Mouse (Mus musculus): ENCODE measurements at regions not wholly inside any gene's neighbourhood (a gene's known extent, or its start where the extent isn't known, plus 50 kb on each side); places are given as distances from the start of the nearest gene placed in this dataset.

DNA sequence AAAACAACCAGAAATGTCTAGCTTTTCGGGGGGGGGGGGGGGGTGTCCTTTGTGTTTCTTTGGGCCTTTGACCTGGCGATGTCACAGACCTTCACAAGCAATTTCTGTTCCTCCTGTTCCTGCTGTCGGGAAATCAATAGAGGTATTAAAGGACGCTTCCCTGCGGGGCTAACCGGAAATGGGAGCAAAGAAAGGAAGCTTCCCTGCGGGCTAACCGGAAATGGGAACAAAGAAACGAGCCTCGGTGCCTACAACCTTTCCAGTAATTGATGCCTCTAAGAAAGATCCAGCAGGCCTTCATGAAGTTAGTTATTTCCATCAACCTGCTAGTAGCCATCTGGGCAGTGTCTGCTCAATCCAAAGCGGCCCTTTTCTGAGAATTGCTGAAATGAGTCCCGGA, 78.2 kb upstream of the Phyhipl start:
- Histone ChIP-seq H3K27me3 (replicated peaks; ENCODE audit: control insufficient read depth, insufficient read depth, low read length) (no peaks in the 10 kb centered on the region), H3K4me3 (ENCODE audit: low read depth, low read length) (no peak overlapping the region), H3K4me1 (ENCODE audit: control insufficient read depth, insufficient read depth, low read length) (no peaks in the 10 kb centered on the region), H3K36me3 (ENCODE audit: control insufficient read depth, insufficient read depth, low read length) (no peaks in the 10 kb centered on the region), H3K27ac (ENCODE audit: low read depth, low read length) (no peak overlapping the region), H3K9me3 (replicated peaks; ENCODE audit: control insufficient read depth, low read length) (no peaks in the 10 kb centered on the region), H3K4me2 (ENCODE audit: low read length) (no peak overlapping the region), H3K9ac (ENCODE audit: low read length) (no peak overlapping the region)
- WGBS, result 72% methylated on average over 12 of the region's 12 CpGs
- ATAC-seq, result no peak
- DNase-seq (ENCODE audit: low spot score), result no peak

DNA sequence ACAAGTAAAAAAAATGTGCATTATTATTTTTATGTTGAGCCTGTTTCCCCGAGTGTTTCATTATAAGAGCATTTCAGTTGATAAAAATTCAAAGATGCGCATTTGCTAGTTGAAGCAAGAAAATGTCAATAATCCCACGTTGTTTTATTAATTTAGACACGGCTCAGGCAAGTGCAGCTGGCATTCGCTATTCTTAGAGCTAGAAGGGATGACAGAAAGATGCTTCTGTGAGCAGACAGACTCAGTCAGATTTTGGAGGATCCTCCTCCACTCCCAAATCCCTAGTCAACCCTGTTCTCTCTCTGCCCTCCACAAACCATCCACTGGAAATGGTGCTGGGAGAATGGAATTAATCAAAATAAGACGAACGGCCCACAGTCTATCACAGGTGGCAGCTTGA, 77.7 kb upstream of the Phyhipl start:
- no peak overlapping the region for H3K9ac ChIP-seq (ENCODE audit: low read length)
- no peaks in the 10 kb centered on the region for H3K4me1 ChIP-seq (ENCODE audit: control insufficient read depth, insufficient read depth, low read length)
- no peaks in the 10 kb centered on the region for H3K36me3 ChIP-seq (ENCODE audit: control insufficient read depth, insufficient read depth, low read length)
- DNase-seq (ENCODE audit: low spot score) (no peak), ATAC-seq (no peak)
- 79% methylated on average over 7 of the region's 7 CpGs for WGBS
- no peak overlapping the region for H3K4me3 ChIP-seq (ENCODE audit: low read depth, low read length)
- no peaks in the 10 kb centered on the region for H3K27me3 ChIP-seq (replicated peaks; ENCODE audit: control insufficient read depth, insufficient read depth, low read length)
- no peak overlapping the region for H3K4me2 ChIP-seq (ENCODE audit: low read length)
- no peaks in the 10 kb centered on the region for H3K9me3 ChIP-seq (replicated peaks; ENCODE audit: control insufficient read depth, low read length)
- H3K27ac ChIP-seq (ENCODE audit: low read depth, low read length), result no peak overlapping the region

GRCm38 (mm10) chr10:70725091-70725490, 69.3 kb upstream of the Phyhipl start:
- H3K27ac ChIP-seq (ENCODE audit: low read depth, low read length), result no peak overlapping the region
- H3K9me3 ChIP-seq (replicated peaks; ENCODE audit: control insufficient read depth, low read length), result no peaks in the 10 kb centered on the region
- ATAC-seq (no peak), DNase-seq (ENCODE audit: low spot score) (no peak)
- H3K9ac ChIP-seq (ENCODE audit: low read length), result no peak overlapping the region
- no peaks in the 10 kb centered on the region for H3K36me3 ChIP-seq (ENCODE audit: control insufficient read depth, insufficient read depth, low read length)
- no peak overlapping the region for H3K4me3 ChIP-seq (ENCODE audit: low read depth, low read length)
- H3K4me2 ChIP-seq (ENCODE audit: low read length), result no peak overlapping the region
- H3K27me3 ChIP-seq (replicated peaks; ENCODE audit: control insufficient read depth, insufficient read depth, low read length), result no peaks in the 10 kb centered on the region
- no peaks in the 10 kb centered on the region for H3K4me1 ChIP-seq (ENCODE audit: control insufficient read depth, insufficient read depth, low read length)
- 71% methylated on average over 3 of the region's 3 CpGs for WGBS

DNA sequence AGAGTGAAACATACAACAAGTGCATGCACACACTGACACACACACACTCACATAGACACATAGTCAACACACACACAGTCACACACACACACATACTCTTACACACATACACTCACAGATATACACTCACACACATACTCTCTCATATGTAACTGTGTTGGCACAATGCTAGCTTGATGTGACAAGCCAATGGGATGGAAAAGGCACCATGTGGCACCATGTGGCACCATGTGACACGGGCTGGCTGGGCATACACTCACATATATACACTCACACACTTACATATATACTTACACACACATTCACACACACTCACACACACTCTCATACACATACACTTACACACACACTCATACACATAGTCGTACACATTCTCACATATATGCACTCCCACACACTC, 67.0 kb upstream of the Phyhipl start:
- H3K27me3 ChIP-seq (replicated peaks; ENCODE audit: control insufficient read depth, insufficient read depth, low read length), result no peaks in the 10 kb centered on the region
- H3K4me3 ChIP-seq (ENCODE audit: low read depth, low read length), result no peak overlapping the region
- no peaks in the 10 kb centered on the region for H3K36me3 ChIP-seq (ENCODE audit: control insufficient read depth, insufficient read depth, low read length)
- no peaks in the 10 kb centered on the region for H3K4me1 ChIP-seq (ENCODE audit: control insufficient read depth, insufficient read depth, low read length)
- H3K27ac ChIP-seq (ENCODE audit: low read depth, low read length), result no peak overlapping the region
- no peak for ATAC-seq
- no peak overlapping the region for H3K4me2 ChIP-seq (ENCODE audit: low read length)
- H3K9me3 ChIP-seq (replicated peaks; ENCODE audit: control insufficient read depth, low read length), result no peaks in the 10 kb centered on the region
- WGBS, result 86% methylated on average over 2 of the region's 2 CpGs
- H3K9ac ChIP-seq (ENCODE audit: low read length), result no peak overlapping the region
- no peak for DNase-seq (ENCODE audit: low spot score)

DNA sequence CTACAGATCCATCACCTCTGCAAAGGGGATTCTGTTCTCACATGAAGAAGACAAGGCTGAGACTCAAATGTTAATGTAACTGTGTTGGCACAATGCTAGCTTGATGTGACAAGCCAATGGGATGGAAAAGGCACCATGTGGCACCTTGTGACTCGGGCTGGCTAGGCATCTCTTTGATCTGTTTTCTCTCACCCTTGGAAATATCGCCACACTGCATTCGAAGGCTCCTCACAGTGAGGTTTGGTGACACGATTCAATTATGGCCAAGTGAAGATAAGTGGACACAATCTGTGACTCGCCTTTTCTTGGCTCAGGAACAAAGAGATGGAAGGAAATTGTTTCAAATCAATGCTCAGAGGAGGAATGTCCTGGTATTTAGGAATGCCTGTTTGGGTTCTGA, 66.6 kb upstream of the Phyhipl start:
- 74% methylated on average over 5 of the region's 5 CpGs for WGBS

GRCm38 (mm10) chr10:70717464-70717863, 61.7 kb upstream of the Phyhipl start:
- ATAC-seq, result peak; percentile 52; the same call in 1 of the 2 replicates
- 31% methylated on average over 2 of the region's 8 CpGs for whole genome bisulfite sequencing

More for the DNA sequence above, 66.6 kb upstream of the Phyhipl start:
- ATAC-seq, result no peak
- H3K27me3 ChIP-seq (replicated peaks; ENCODE audit: control insufficient read depth, insufficient read depth, low read length), result no peaks in the 10 kb centered on the region
- no peaks in the 10 kb centered on the region for H3K9me3 ChIP-seq (replicated peaks; ENCODE audit: control insufficient read depth, low read length)
- H3K36me3 ChIP-seq (ENCODE audit: control insufficient read depth, insufficient read depth, low read length), result no peaks in the 10 kb centered on the region
- H3K4me2 ChIP-seq (ENCODE audit: low read length), result no peak overlapping the region
- no peak overlapping the region for H3K27ac ChIP-seq (ENCODE audit: low read depth, low read length)
- H3K9ac ChIP-seq (ENCODE audit: low read length), result no peak overlapping the region
- no peak for DNase-seq (ENCODE audit: low spot score)
- no peak overlapping the region for H3K4me3 ChIP-seq (ENCODE audit: low read depth, low read length)
- no peaks in the 10 kb centered on the region for H3K4me1 ChIP-seq (ENCODE audit: control insufficient read depth, insufficient read depth, low read length)

DNA sequence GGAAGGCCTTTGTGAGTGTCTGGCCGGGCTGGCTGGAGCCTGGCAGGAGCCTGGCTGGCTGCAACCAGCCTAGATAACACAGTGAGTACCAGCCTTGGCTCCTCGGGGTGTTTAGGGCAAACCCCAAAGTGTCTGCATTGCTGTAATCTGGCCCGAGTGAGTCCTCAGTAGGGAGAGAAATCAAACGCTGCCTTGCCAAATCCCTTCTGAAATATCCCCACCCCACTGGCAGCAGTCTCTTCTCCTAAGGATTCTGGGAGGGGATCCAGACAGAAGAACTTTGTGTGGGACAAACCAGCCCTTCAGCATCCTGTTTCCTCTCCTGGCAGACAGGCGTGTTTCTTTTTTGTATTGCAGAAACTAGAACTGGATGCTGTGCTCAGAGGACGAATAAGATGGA, 61.3 kb upstream of the Phyhipl start:
- Histone ChIP-seq H3K9me3 (replicated peaks; ENCODE audit: control insufficient read depth, low read length) (no peaks in the 10 kb centered on the region), H3K4me2 (ENCODE audit: low read length) (0 out of 2 replicates have a peak overlapping the region, but pooled peaks have one; percentile 9), H3K9ac (ENCODE audit: low read length) (peak overlapping the region; percentile 21; the same call in 1 of the 2 replicates), H3K36me3 (ENCODE audit: control insufficient read depth, insufficient read depth, low read length) (no peaks in the 10 kb centered on the region), H3K27ac (ENCODE audit: low read depth, low read length) (peak overlapping the region; percentile 77), H3K4me1 (ENCODE audit: control insufficient read depth, insufficient read depth, low read length) (no peaks in the 10 kb centered on the region), H3K27me3 (replicated peaks; ENCODE audit: control insufficient read depth, insufficient read depth, low read length) (no peaks in the 10 kb centered on the region), H3K4me3 (ENCODE audit: low read depth, low read length) (no peak overlapping the region)
- peak; percentile 70 for ATAC-seq
- WGBS, result 4% methylated on average over 6 of the region's 6 CpGs
- peak; percentile 86 for DNase-seq (ENCODE audit: low spot score)

More at GRCm38 (mm10) chr10:70717464-70717863, 61.7 kb upstream of the Phyhipl start:
- Histone ChIP-seq H3K9me3 (replicated peaks; ENCODE audit: control insufficient read depth, low read length) (no peaks in the 10 kb centered on the region), H3K4me3 (ENCODE audit: low read depth, low read length) (no peak overlapping the region), H3K27me3 (replicated peaks; ENCODE audit: control insufficient read depth, insufficient read depth, low read length) (no peaks in the 10 kb centered on the region), H3K4me2 (ENCODE audit: low read length) (0 out of 2 replicates have a peak overlapping the region, but pooled peaks have one; percentile 21), H3K36me3 (ENCODE audit: control insufficient read depth, insufficient read depth, low read length) (no peaks in the 10 kb centered on the region), H3K4me1 (ENCODE audit: control insufficient read depth, insufficient read depth, low read length) (no peaks in the 10 kb centered on the region), H3K9ac (ENCODE audit: low read length) (no peak overlapping the region), H3K27ac (ENCODE audit: low read depth, low read length) (peak overlapping the region; percentile 65)
- peak; percentile 39 for DNase-seq (ENCODE audit: low spot score)

DNA sequence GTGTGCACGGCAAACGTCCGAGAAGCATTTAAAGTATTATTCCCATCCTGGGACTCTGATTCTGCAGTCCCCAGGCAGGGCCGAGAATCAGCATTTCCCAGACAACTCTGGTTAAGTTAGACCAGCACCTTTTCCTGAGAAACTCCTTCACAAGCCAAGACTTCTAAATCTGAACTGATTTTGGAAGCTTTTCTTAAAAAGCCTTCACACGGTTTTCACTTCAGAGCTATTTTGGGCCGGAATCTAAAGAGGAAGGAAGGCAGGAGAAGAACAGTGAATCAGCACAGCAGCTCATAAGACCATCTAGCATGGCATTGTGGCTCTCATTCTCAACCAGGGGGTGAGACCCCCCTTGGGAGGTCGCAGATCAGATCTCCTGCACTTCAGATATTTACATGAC, 57.5 kb upstream of the Phyhipl start:
- H3K27ac ChIP-seq (ENCODE audit: low read depth, low read length), result no peak overlapping the region
- no peaks in the 10 kb centered on the region for H3K36me3 ChIP-seq (ENCODE audit: control insufficient read depth, insufficient read depth, low read length)
- WGBS, result 87% methylated on average over 7 of the region's 7 CpGs
- H3K4me2 ChIP-seq (ENCODE audit: low read length), result no peak overlapping the region
- no peak overlapping the region for H3K4me3 ChIP-seq (ENCODE audit: low read depth, low read length)
- DNase-seq (ENCODE audit: low spot score) (no peak), ATAC-seq (no peak)
- no peaks in the 10 kb centered on the region for H3K4me1 ChIP-seq (ENCODE audit: control insufficient read depth, insufficient read depth, low read length)
- no peaks in the 10 kb centered on the region for H3K9me3 ChIP-seq (replicated peaks; ENCODE audit: control insufficient read depth, low read length)
- H3K9ac ChIP-seq (ENCODE audit: low read length), result no peak overlapping the region
- no peaks in the 10 kb centered on the region for H3K27me3 ChIP-seq (replicated peaks; ENCODE audit: control insufficient read depth, insufficient read depth, low read length)

DNA sequence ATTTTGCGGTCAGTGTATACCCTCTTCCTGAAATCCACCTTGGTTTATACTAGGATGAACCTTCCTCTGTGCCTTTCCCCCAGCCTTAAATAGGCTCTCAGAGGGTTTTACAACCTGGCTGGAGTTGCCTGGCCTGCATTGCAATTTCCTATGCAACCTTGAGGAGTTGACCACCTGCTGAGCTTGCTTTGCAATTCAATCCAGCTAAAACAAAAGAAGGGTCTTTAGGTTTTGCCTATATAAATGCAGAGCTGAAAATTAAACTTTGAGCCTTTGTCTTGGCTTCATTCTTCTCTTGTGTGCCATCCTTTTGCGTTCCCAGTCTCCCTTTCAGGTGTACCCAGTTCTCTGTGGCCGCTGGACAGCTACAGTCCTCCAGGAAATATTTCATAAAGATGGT, 53.0 kb upstream of the Phyhipl start:
- Histone ChIP-seq H3K4me3 (ENCODE audit: low read depth, low read length) (no peak overlapping the region), H3K9me3 (replicated peaks; ENCODE audit: control insufficient read depth, low read length) (no peaks in the 10 kb centered on the region), H3K4me2 (ENCODE audit: low read length) (no peak overlapping the region), H3K27me3 (replicated peaks; ENCODE audit: control insufficient read depth, insufficient read depth, low read length) (no peaks in the 10 kb centered on the region), H3K36me3 (ENCODE audit: control insufficient read depth, insufficient read depth, low read length) (no peaks in the 10 kb centered on the region), H3K4me1 (ENCODE audit: control insufficient read depth, insufficient read depth, low read length) (no peaks in the 10 kb centered on the region), H3K27ac (ENCODE audit: low read depth, low read length) (no peak overlapping the region), H3K9ac (ENCODE audit: low read length) (no peak overlapping the region)
- 40% methylated on average over 3 of the region's 3 CpGs for WGBS
- DNase-seq (ENCODE audit: low spot score), result no peak
- ATAC-seq, result no peak

All from forebrain, embryonic 14.5 days (tissue).